Mouse (Mus musculus) cerebellum, adult 11 months (tissue): ENCODE results near the gene Tsen15.
A peak's percentile ranks its signal among the peaks of the same experiment; 100 is the strongest.

Source experiments
- DNase-seq: peaks from one replicate; pipeline ENCODE4 v3.0.0; 2022

The Tsen15 gene

GRCm38 (mm10) chr1:152386188-152386835, at the start of gene Tsen15:
Gene Tsen15 (minus strand): TSS chr1:152386688.
- peak; percentile 85 for DNase-seq

- no peak for DNase-seq
Measured at GRCm38 (mm10) chr1:152434166-152434565, 47.7 kb upstream of the Tsen15 start.

GRCm38 (mm10) chr1:152429805-152430204, 43.3 kb upstream of the Tsen15 start:
- no peak for DNase-seq

- DNase-seq: no peak
Measured at GRCm38 (mm10) chr1:152427912-152428581, 41.6 kb upstream of the Tsen15 start.

- DNase-seq: no peak
Measured at GRCm38 (mm10) chr1:152423052-152423451, 36.6 kb upstream of the Tsen15 start.

- no peak for DNase-seq
Measured at GRCm38 (mm10) chr1:152422295-152422694, 35.8 kb upstream of the Tsen15 start.

GRCm38 (mm10) chr1:152417602-152418001, 31.1 kb upstream of the Tsen15 start:
- DNase-seq: no peak

GRCm38 (mm10) chr1:152416306-152416904, 29.9 kb upstream of the Tsen15 start:
- DNase-seq: no peak

- DNase-seq: no peak
Measured at GRCm38 (mm10) chr1:152414451-152414850, 28.0 kb upstream of the Tsen15 start.

GRCm38 (mm10) chr1:152413961-152414360, 27.5 kb upstream of the Tsen15 start:
- no peak for DNase-seq

- DNase-seq: no peak
Measured at GRCm38 (mm10) chr1:152413116-152413515, 26.6 kb upstream of the Tsen15 start.

GRCm38 (mm10) chr1:152410657-152411056, 24.2 kb upstream of the Tsen15 start:
- peak; percentile 67 for DNase-seq

- DNase-seq: no peak
Measured at GRCm38 (mm10) chr1:152409356-152409755, 22.9 kb upstream of the Tsen15 start.

GRCm38 (mm10) chr1:152407021-152407946, 20.8 kb upstream of the Tsen15 start:
- DNase-seq: no peak

- DNase-seq: no peak
Measured at GRCm38 (mm10) chr1:152400556-152401540, 14.4 kb upstream of the Tsen15 start.

GRCm38 (mm10) chr1:152399790-152400555, 13.5 kb upstream of the Tsen15 start, which contains the start of gene Colgalt2:
Gene Colgalt2 (plus strand): TSS chr1:152399830.
- peak; percentile 24 for DNase-seq

- no peak for DNase-seq
Measured at GRCm38 (mm10) chr1:152398708-152399107, 12.2 kb upstream of the Tsen15 start.

- no peak for DNase-seq
Measured at GRCm38 (mm10) chr1:152394956-152395515, 8.5 kb upstream of the Tsen15 start.

GRCm38 (mm10) chr1:152394137-152394536, 7.6 kb upstream of the Tsen15 start:
- no peak for DNase-seq

- no peak for DNase-seq
Measured at GRCm38 (mm10) chr1:152389271-152389670, 2.8 kb upstream of the Tsen15 start.
